Mouse (Mus musculus) kidney, embryonic 15.5 days (tissue): ENCODE results near the gene Raver2. TPM values are rescaled to one million over a fixed set of nuclear protein-coding genes. Genes with fewer than 3 reads are reported as not detected.

ENCODE experiments used
- ATAC-seq: fragments of 200-750 bp; cut with Nextera tagmentation; replicated peaks from 2 replicates; pipeline ENCODE4 v1.8.0; 2017; ENCODE audit warnings: moderate TSS enrichment; ENCODE audit not compliant: low FRiP score
- H3K27ac ChIP-seq: fragments of 300-500 bp; sonication (generic); 2 replicates; pipeline ENCODE4 v1.5.1; 2015; ENCODE audit warnings: mild to moderate bottlenecking, inconsistent platforms
- H3K27me3 ChIP-seq: fragments of 300-500 bp; sonication (generic); 2 replicates; pipeline ENCODE4 v1.6.1; 2015; ENCODE audit warnings: inconsistent platforms
- H3K36me3 ChIP-seq: fragments of 300-500 bp; sonication (generic); 2 replicates; pipeline ENCODE4 v1.6.1; 2015; ENCODE audit warnings: inconsistent platforms
- H3K4me1 ChIP-seq: fragments of 300-500 bp; sonication (generic); 2 replicates; pipeline ENCODE4 v1.6.1; 2015; ENCODE audit warnings: inconsistent platforms
- H3K4me2 ChIP-seq: fragments of 300-500 bp; sonication (generic); 2 replicates; pipeline ENCODE4 v1.6.1; 2015; ENCODE audit warnings: moderate library complexity, mild to moderate bottlenecking, inconsistent platforms
- H3K4me3 ChIP-seq: fragments of 300-500 bp; sonication (generic); replicated peaks from 2 replicates; pipeline ENCODE4 v1.5.1; 2015; ENCODE audit warnings: mild to moderate bottlenecking, inconsistent platforms
- H3K9ac ChIP-seq: fragments of 300-500 bp; sonication (generic); 2 replicates; pipeline ENCODE4 v1.6.1; 2015; ENCODE audit warnings: mild to moderate bottlenecking, inconsistent platforms
- H3K9me3 ChIP-seq: fragments of 300-500 bp; sonication (generic); replicated peaks from 2 replicates; pipeline ENCODE4 v1.6.1; 2016; ENCODE audit warnings: inconsistent platforms
- WGBS: fragments of 180-500 bp; shearing (Covaris S2); methylation state at CpG from one replicate; pipeline ENCODE4 v1.1.7; 2015; ENCODE audit warnings: mixed read lengths; 5-methylcytosine and 5-hydroxymethylcytosine counted together
- polyA plus RNA-seq: library from polyadenylated mRNA; unstranded; fragments of >200 nt; fragmentation: Nextera tagmentation; extraction: Ambion mirVana; gene quantifications from 2 replicates; pipeline ENCODE4 v1.2.1, GENCODE M21; 2015

Raver2 gene
- polyA plus RNA-seq, 1 experiment from 2014 or later: 12.1 TPM

DNA sequence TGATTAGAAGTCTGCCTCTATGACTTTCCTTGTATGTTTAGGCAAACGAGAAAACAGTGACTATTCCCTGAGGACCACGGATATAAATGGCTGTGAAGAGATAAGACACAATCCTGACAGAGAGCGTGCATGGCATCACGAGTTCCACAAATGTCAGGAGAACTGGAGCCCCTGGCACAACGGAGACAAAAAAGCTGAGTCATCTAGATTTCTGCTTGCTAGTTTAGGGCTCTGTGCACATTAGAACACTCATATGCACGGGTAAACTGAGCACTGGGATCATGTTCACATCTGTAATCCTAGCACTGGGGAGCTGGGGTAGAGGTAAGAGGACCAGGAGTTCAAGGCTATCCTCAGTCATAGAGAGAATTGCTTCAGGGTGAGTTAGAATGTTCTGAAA lies 111.1 kb downstream of the Raver2 start:
- Histone ChIP-seq H3K4me1 (0 out of 2 replicates have a peak, but pooled peaks cover 9% of the 10 kb centered on the region), H3K9me3 (no peaks in the 10 kb centered on the region), H3K27me3 (no peaks in the 10 kb centered on the region), H3K27ac (no peak overlapping the region), H3K36me3 (peaks cover 66% of the 10 kb centered on the region), H3K9ac (no peak overlapping the region), H3K4me3 (no peak overlapping the region), H3K4me2 (no peak overlapping the region)
- 71% methylated on average over 6 of the region's 6 CpGs for WGBS
- no peak for ATAC-seq

DNA sequence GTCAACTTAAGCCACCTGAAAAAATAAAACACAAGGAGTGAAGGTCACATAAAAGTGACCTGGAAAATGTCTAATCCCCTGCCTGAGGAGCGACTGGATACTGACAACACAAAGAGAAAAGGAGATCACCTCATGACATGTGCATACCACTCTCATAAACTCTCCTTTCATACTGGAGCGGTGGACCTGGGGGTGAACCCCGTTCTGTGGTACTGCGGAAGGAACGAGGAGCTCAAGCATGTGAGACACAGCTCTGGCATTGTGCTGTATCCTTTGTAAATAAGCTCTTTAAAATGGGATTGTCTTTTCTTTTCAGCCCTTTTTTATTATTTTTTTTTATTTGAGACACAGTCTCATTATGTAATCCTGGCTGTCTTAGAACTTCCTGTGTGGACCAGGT lies 111.9 kb downstream of the Raver2 start:
- ATAC-seq: no peak
- 63% methylated on average over 5 of the region's 5 CpGs for WGBS
- H3K4me3 ChIP-seq: no peak overlapping the region
- H3K27ac ChIP-seq: no peak overlapping the region
- H3K36me3 ChIP-seq: peaks cover 60% of the 10 kb centered on the region
- no peak overlapping the region for H3K4me2 ChIP-seq
- H3K9ac ChIP-seq: no peak overlapping the region
- no peaks in the 10 kb centered on the region for H3K9me3 ChIP-seq
- peaks cover 13% of the 10 kb centered on the region; the same call in 1 of the 2 replicates for H3K4me1 ChIP-seq
- H3K27me3 ChIP-seq: no peaks in the 10 kb centered on the region

DNA sequence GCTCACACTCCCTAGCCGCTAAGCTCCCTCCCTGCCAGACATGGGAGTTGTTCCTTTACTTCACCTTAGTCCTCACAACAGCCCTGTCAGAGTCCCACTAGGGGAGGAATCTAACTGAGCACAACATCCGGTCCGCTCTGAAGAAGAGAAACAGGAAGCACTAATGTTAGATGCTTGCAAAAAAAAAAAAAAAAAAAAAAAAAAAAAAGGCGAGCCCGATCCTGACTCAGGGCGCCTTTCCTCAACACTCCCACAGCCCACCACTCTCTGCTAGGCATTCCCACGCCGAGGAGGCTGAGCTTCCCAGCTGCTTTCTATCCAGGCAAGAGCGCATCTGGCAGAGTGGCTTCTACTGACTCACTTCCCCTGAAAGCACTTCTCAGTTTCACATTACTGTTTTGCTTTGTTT lies 113.8 kb downstream of the Raver2 start:
- H3K36me3 ChIP-seq: peaks cover 57% of the 10 kb centered on the region
- WGBS: 21% methylated on average over 9 of the region's 9 CpGs
- H3K4me1 ChIP-seq: peaks cover 19% of the 10 kb centered on the region; the same call in 1 of the 2 replicates
- no peaks in the 10 kb centered on the region for H3K9me3 ChIP-seq
- H3K27ac ChIP-seq: peak overlapping the region; percentile 64
- no peaks in the 10 kb centered on the region for H3K27me3 ChIP-seq
- 0 out of 2 replicates have a peak overlapping the region, but pooled peaks have one; percentile 10 for H3K4me2 ChIP-seq
- ATAC-seq: peak; percentile 78
- H3K9ac ChIP-seq: no peak overlapping the region
- H3K4me3 ChIP-seq: no peak overlapping the region

DNA sequence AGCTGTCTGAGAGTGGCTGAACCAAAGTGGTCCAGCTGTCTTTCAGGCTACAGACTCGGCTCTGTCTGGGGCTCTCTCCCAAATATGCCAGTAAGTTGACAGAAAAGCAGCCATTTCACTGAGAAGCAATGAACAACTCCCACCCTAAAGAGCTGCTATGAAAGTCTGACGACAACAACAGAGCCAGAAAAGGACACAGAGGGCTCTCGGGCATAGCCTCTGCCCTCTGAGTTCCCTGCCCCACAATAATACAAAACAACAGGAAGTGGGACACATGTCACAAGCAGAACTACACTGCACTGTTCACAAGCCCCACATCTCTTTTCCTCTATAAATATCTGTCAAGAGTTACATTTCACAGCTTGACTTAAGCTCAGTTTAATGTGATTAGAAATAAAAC lies 116.4 kb downstream of the Raver2 start:
- Histone ChIP-seq H3K4me1 (peaks cover 22% of the 10 kb centered on the region; the same call in 1 of the 2 replicates), H3K4me3 (no peak overlapping the region), H3K27me3 (no peaks in the 10 kb centered on the region), H3K27ac (no peak overlapping the region), H3K9me3 (no peaks in the 10 kb centered on the region), H3K36me3 (peaks cover 56% of the 10 kb centered on the region), H3K4me2 (no peak overlapping the region), H3K9ac (no peak overlapping the region)
- no peak for ATAC-seq
- 35% methylated on average over 3 of the region's 3 CpGs for WGBS

DNA sequence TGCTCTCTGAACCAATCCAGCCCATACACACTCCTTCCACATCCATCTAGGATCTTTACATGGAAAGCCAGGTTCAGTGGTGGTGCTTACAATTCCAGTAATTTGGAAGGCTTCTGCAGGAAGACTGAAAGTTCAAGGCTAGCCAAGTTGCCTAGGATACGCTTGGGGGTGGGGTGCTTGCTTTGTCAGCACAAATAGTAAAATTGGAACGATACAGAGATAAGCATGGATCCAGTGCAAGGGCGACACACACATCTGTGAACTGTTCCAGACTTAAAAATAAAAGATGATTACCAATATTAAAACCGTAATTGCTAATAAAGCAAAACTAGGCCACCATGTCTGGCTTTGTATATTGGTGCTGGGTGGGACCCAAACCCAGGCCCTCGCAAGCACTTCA lies 117.8 kb downstream of the Raver2 start:
- no peak overlapping the region for H3K9ac ChIP-seq
- no peak overlapping the region for H3K4me3 ChIP-seq
- no peak for ATAC-seq
- no peak overlapping the region for H3K4me2 ChIP-seq
- peaks cover 56% of the 10 kb centered on the region for H3K36me3 ChIP-seq
- H3K9me3 ChIP-seq: no peaks in the 10 kb centered on the region
- H3K27ac ChIP-seq: no peak overlapping the region
- peaks cover 22% of the 10 kb centered on the region; the same call in 1 of the 2 replicates for H3K4me1 ChIP-seq
- H3K27me3 ChIP-seq: no peaks in the 10 kb centered on the region
- WGBS: 87% methylated on average over 5 of the region's 5 CpGs

DNA sequence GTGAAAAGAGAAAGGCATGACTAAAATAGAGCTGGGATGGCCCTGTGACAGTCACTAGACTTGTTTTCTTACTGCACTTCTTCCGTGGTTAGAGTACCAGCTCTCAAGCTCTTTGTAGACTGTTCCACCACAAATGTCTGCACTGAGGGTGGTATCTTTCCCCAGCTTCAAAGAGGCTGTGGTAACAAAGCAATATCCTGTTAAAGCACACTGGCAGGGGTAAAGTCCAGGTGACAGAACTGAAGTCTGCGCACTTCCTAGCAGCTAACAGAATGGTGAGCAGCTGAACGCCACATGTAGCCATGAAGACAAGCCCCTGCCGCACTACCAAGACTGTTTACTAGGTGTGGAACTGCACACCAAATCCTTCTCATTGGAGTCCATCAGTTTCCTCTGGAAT lies 118.6 kb downstream of the Raver2 start:
- H3K27me3 ChIP-seq: no peaks in the 10 kb centered on the region
- ATAC-seq: no peak
- 77% methylated on average over 4 of the region's 4 CpGs for WGBS
- H3K9me3 ChIP-seq: no peaks in the 10 kb centered on the region
- H3K4me2 ChIP-seq: no peak overlapping the region
- H3K4me1 ChIP-seq: peaks cover 28% of the 10 kb centered on the region
- H3K4me3 ChIP-seq: no peak overlapping the region
- no peak overlapping the region for H3K27ac ChIP-seq
- H3K36me3 ChIP-seq: peaks cover 51% of the 10 kb centered on the region
- no peak overlapping the region for H3K9ac ChIP-seq

DNA sequence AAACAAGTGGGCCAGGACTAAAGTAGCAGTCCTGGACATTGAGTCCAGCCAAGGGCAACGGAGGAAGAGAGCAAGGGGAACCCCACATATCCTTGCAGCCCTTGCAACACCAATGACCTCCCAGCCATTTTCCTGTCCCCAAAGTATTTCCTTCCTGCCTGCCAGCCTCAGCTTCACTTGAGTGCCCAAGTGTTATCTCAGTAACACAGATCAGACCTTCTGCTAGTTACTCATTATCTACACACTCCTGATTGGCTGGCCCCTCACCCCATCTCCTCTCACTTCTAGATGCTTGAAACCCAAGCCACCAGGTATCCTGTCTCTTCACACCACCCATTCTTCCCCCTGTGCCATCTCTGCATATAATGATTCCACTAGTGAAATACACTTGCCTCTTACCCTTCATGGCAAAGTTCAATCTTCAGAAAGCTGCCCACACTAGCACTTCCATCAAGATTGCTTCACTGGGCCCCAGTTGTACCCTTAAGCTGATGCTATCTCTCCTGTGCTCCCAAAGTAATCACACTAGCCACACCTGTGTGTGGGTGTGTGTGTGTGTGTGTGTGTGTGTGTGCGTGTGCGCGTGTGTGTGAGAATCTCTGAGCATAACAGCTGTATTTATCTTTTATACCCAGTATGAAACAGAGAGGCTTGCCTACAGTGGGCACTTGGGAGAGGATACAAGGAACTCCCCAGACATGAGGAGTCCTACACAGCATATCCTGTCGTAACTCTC lies 123.6 kb downstream of the Raver2 start:
- no peak overlapping the region for H3K9ac ChIP-seq
- no peak overlapping the region for H3K4me2 ChIP-seq
- no peaks in the 10 kb centered on the region for H3K27me3 ChIP-seq
- H3K27ac ChIP-seq: 0 out of 2 replicates have a peak overlapping the region, but pooled peaks have one; percentile 22
- no peak overlapping the region for H3K4me3 ChIP-seq
- 81% methylated on average over 5 of the region's 5 CpGs for WGBS
- H3K9me3 ChIP-seq: no peaks in the 10 kb centered on the region
- peaks cover 29% of the 10 kb centered on the region for H3K36me3 ChIP-seq
- ATAC-seq: peak; percentile 79
- H3K4me1 ChIP-seq: peaks cover 17% of the 10 kb centered on the region

DNA sequence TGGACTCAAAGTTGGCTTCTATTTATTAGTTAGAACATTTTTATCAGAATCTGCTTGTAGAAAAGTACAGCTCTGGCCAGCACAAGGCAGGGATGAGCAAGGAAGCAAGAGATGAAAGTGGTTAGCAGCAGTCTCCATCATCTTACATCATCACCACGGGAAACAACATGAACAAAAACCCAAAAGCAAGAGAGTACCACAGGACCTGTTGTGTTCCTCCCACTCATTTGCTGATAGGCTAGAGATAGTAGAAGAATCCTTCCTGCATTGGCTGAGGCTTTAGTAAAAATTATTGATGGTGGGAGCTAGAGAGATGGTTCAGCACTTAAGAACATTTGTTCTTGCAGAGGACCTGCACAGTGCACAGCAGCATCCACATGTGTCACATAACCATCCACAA lies 125.4 kb downstream of the Raver2 start:
- Histone ChIP-seq H3K36me3 (peaks cover 14% of the 10 kb centered on the region), H3K4me3 (no peak overlapping the region), H3K27ac (no peak overlapping the region), H3K9me3 (no peaks in the 10 kb centered on the region), H3K27me3 (no peaks in the 10 kb centered on the region), H3K4me1 (peaks cover 31% of the 10 kb centered on the region), H3K4me2 (no peak overlapping the region), H3K9ac (no peak overlapping the region)
- ATAC-seq: no peak
- WGBS: 83% methylated on average over 1 of the region's 1 CpGs

DNA sequence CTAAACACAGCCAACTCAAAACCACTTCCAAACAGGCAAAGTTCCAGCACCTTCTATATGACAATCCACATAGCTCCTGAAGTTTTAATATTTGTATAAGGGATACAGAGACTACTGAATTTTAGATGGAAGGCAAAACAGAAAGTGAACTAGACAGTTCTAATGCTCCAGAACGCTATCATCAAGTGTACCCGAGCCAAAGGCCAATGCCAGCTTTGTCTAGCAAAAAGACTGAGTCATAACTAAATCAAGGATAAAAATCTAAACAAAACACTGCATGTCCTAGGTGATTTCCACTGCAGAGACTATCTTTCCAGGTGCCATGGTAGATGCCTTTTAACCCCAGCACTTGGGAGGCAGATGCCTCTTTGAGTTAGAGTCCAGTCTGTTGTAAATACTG lies 127.6 kb downstream of the Raver2 start:
- WGBS: 82% methylated on average over 2 of the region's 2 CpGs
- Histone ChIP-seq H3K36me3 (peaks cover 2% of the 10 kb centered on the region), H3K27ac (no peak overlapping the region), H3K27me3 (no peaks in the 10 kb centered on the region), H3K9ac (no peak overlapping the region), H3K4me3 (no peak overlapping the region), H3K9me3 (no peaks in the 10 kb centered on the region), H3K4me2 (no peak overlapping the region), H3K4me1 (peaks cover 27% of the 10 kb centered on the region)
- no peak for ATAC-seq

DNA sequence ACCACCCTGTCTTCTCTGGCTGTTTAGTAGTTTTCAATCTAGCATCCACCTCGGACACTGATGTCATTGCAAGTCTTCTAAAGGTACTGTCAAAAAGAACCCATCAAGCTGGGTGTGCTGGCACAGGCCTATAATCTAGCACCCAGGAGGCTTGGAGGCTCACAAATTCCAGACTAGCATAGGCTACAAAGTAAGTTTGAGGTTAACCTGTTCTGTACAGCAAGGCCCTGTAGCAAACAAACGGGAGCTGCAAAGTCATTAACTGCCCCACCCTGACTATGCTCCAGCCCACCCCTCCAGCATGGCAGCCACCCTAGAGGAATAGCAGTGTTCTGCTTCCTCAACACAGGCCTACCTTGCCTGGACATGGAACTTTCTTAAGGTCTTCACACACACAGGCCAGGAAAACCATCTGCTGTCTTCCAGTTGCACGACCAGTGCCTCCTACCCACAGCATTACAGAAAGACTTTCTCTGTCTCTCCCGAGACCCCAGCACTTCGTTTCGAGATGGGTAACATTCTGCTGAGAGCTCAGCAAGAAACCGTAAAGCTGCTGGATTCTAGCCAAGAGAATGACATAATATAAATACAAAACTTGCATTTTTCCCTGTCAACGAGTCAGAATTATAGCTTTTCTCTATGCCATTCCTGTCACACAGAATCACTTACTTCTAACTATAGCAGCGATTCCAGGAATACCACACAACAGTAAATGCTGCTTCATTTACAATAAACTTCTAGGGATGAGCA lies 128.8 kb downstream of the Raver2 start:
- H3K4me1 ChIP-seq: peaks cover 22% of the 10 kb centered on the region
- WGBS: 58% methylated on average over 9 of the region's 9 CpGs
- H3K27me3 ChIP-seq: no peaks in the 10 kb centered on the region
- no peak for ATAC-seq
- no peak overlapping the region for H3K4me3 ChIP-seq
- no peak overlapping the region for H3K27ac ChIP-seq
- H3K36me3 ChIP-seq: no peaks in the 10 kb centered on the region
- no peak overlapping the region for H3K9ac ChIP-seq
- no peaks in the 10 kb centered on the region for H3K9me3 ChIP-seq
- H3K4me2 ChIP-seq: no peak overlapping the region

DNA sequence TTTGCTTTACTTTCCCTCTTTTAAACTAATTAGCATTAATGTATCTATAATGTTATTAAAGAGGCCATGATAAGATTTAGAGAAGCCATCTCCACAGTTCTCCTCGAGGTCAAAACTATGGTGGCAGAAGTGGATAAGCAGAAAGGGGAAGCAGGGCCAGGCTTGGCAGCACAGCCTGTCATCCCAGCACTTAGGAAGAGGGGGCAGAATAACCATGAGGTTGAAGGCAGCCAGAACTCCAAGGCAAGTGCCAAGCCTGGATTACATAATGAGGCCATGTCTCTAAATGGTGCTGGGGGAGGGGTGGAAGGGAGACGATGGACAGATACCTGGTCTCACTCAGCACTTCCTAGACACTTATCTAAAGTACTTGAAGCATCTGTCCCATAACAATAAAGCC lies 129.6 kb downstream of the Raver2 start:
- Histone ChIP-seq H3K4me2 (no peak overlapping the region), H3K27ac (no peak overlapping the region), H3K9ac (no peak overlapping the region), H3K27me3 (no peaks in the 10 kb centered on the region), H3K4me1 (peaks cover 20% of the 10 kb centered on the region; the same call in 1 of the 2 replicates), H3K36me3 (no peaks in the 10 kb centered on the region), H3K4me3 (no peak overlapping the region), H3K9me3 (no peaks in the 10 kb centered on the region)
- ATAC-seq: no peak
- whole genome bisulfite sequencing: 63% methylated on average over 2 of the region's 2 CpGs

DNA sequence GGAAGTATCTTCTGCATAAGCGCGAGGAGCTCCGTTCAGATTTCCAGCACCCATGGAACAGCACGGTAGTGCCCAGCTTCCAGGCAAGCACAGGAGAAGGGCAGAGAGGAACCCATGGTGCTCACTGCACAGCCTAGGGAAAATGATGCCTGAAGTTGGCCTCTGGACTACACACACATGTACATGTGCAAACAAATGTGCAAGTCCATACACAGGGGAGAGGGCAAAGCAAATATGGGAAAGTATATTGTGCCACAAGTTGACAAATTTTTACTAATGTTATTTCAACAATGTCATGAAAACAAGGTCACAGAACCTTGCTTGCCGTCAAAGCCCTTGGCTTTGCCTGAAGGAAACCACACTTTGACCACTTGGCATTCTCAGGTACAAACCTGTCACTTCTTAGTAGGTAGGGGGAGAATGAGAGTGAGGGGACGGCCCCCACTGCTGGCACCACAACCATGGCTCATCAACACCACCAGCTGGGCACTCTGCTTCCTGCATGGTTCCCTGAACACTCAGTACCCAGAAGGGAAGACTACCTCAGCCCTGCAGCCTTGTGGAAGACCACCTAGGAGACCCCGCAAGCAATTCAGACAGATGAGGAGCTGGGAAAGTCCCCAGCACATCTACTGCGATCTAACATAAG lies 130.8 kb downstream of the Raver2 start:
- Histone ChIP-seq H3K9ac (no peak overlapping the region), H3K4me2 (no peak overlapping the region), H3K36me3 (no peaks in the 10 kb centered on the region), H3K27ac (no peak overlapping the region), H3K27me3 (no peaks in the 10 kb centered on the region), H3K4me3 (no peak overlapping the region), H3K4me1 (peaks cover 20% of the 10 kb centered on the region; the same call in 1 of the 2 replicates), H3K9me3 (no peaks in the 10 kb centered on the region)
- WGBS: 95% methylated on average over 8 of the region's 8 CpGs
- ATAC-seq: no peak
